8 mouse cellular contexts compared by ENCODE assay signal in genomic region chr9:63956052-63956451, GRCm38 (mm10).
DNase-seq lines count a peak whose midpoint lies in the region; ATAC-seq and TF ChIP-seq lines count a peak whose summit lies in the region.

No protein-coding gene starts in this region.

- H3K4me2 ChIP-seq in heart, embryonic 12.5 days: no peak overlapping the region
- no peak overlapping the region for H3K4me2 ChIP-seq in stomach, postnatal 0 days (replicated peaks; ENCODE audit: low read depth)

- H3K27me3 ChIP-seq in heart, embryonic 12.5 days (replicated peaks): no peaks in the 10 kb centered on the region
- no peaks in the 10 kb centered on the region for H3K27me3 ChIP-seq in stomach, postnatal 0 days (ENCODE audit: control insufficient read depth, insufficient read depth, low read length)

- WGBS in heart, embryonic 12.5 days: 43% methylated on average over 9 of the region's 9 CpGs
- 30% methylated on average over 9 of the region's 9 CpGs for WGBS in stomach, postnatal 0 days

- H3K36me3 ChIP-seq in heart, embryonic 12.5 days: peaks cover 28% of the 10 kb centered on the region
- no peaks in the 10 kb centered on the region; the same call in 1 of the 2 replicates for H3K36me3 ChIP-seq in stomach, postnatal 0 days (ENCODE audit: control insufficient read depth, insufficient read depth, low read length)

- ATAC-seq in cerebellum, adult (ENCODE audit: insufficient number of reproducible peaks, low FRiP score, low TSS enrichment): no peak
- no peak for ATAC-seq in heart, embryonic 12.5 days (ENCODE audit: insufficient number of reproducible peaks, low FRiP score)
- ATAC-seq in stomach, postnatal 0 days (ENCODE audit: low FRiP score, low TSS enrichment): 0 out of 2 replicates have a peak, but pooled peaks have one; percentile 8

- H3K9ac ChIP-seq in heart, embryonic 12.5 days: peak overlapping the region; percentile 48; the same call in 1 of the 2 replicates
- no peak overlapping the region for H3K9ac ChIP-seq in stomach, postnatal 0 days (ENCODE audit: low read length)

- TF ChIP-seq CTCF in stomach, postnatal 0 days (IDR thresholded peaks at IDR 0.05; ENCODE audit: low read depth): peak; percentile 93

- H3K9me3 ChIP-seq in heart, embryonic 12.5 days (replicated peaks): no peaks in the 10 kb centered on the region
- no peaks in the 10 kb centered on the region for H3K9me3 ChIP-seq in stomach, postnatal 0 days (ENCODE audit: control insufficient read depth, low read length)

- peaks cover 97% of the 10 kb centered on the region for H3K4me1 ChIP-seq in heart, embryonic 12.5 days (replicated peaks)
- peaks cover 13% of the 10 kb centered on the region for H3K4me1 ChIP-seq in stomach, postnatal 0 days (replicated peaks; ENCODE audit: control insufficient read depth, insufficient read depth)

- TF ChIP-seq EP300 in stomach, postnatal 0 days (optimal IDR thresholded peaks at IDR 0.05): no peak

- peak; percentile 13 for DNase-seq in cerebellum, adult 11 months
- peak; percentile 72 for DNase-seq in NIH3T3 (ENCODE audit: low read depth)
- DNase-seq in embryo, embryonic 11 days: peak; percentile 85
- peak; percentile 85 to 88 for DNase-seq in layer of hippocampus, postnatal 10 days (ENCODE audit: low spot score in 2 of 2)
- DNase-seq in mesoderm, embryonic 11.5 days (ENCODE audit: low read depth, low spot score): peak; percentile 84
- DNase-seq in stomach, postnatal 0 days (ENCODE audit: low spot score): peak; percentile 87

- H3K4me3 ChIP-seq in heart, embryonic 12.5 days: no peak overlapping the region
- H3K4me3 ChIP-seq in stomach, postnatal 0 days (ENCODE audit: low read depth, low read length): no peak overlapping the region

- peak overlapping the region; percentile 89 for H3K27ac ChIP-seq in heart, embryonic 12.5 days (ENCODE audit: poor library complexity, severe bottlenecking)
- no peak overlapping the region for H3K27ac ChIP-seq in stomach, postnatal 0 days (replicated peaks)

Comparison
In these comparisons a context has a peak if more than half of its experiments do, and no peak if none do; other contexts are left out.
1. DNase-seq: peak in every context shown above with its lines; median percentile 87 in stomach, postnatal 0 days; 86 in layer of hippocampus, postnatal 10 days; 85 in embryo, embryonic 11 days; 84 in mesoderm, embryonic 11.5 days; 72 in NIH3T3; 13 in cerebellum, adult 11 months.